Mouse (Mus musculus) erythroblast, embryonic 14.5 days (primary cell): Measurements from ENCODE around the gene Majin.

Experiments used
- GATA1 ChIP-seq: IDR thresholded peaks from 2 replicates; pipeline ENCODE4 v1.6.1; 2012; ENCODE audit warnings: low read length, inconsistent platforms, mixed read lengths
- TAL1 ChIP-seq: IDR thresholded peaks from 3 replicates; pipeline ENCODE4 v1.6.1; 2012; ENCODE audit warnings: low read length, inconsistent platforms, mixed read lengths

- TF ChIP-seq GATA1 (no peak), TAL1 (no peak)
Observed at GRCm38 (mm10) chr19:6271206-6271605, 87.0 kb downstream of the Majin start.
